Mouse (Mus musculus) ES-E14 (cell line): ENCODE measurements around the gene Dbn1. TPM values are rescaled to one million over a fixed set of nuclear protein-coding genes. Genes with fewer than 3 reads are reported as not detected.

ENCODE experiments used
- DNase-seq: peaks from one replicate; pipeline ENCODE4 v3.0.0-alpha.2; 2013; ENCODE audit warnings: low read depth, low spot score
- H3K27ac ChIP-seq: 2 replicates; pipeline ENCODE4 v1.5.1; 2012; ENCODE audit warnings: low read depth, mild to moderate bottlenecking, low read length, moderate library complexity, mixed read lengths; ENCODE audit not compliant: poor library complexity, insufficient read depth, severe bottlenecking
- H3K36me3 ChIP-seq: 2 replicates; pipeline ENCODE4 v1.6.1; 2012; ENCODE audit warnings: mild to moderate bottlenecking, low read length, moderate library complexity, mixed read lengths; ENCODE audit not compliant: control insufficient read depth, poor library complexity, insufficient read depth, severe bottlenecking
- H3K4me1 ChIP-seq, 2 experiments: fragments of 150-350 bp in 1 of 2; sonication (generic) in 1 of 2; 2 replicates each; pipeline ENCODE4 v1.6.1; 2012; ENCODE audit warnings: low read length in 2 of 2, mild to moderate bottlenecking in 1 of 2, mixed read lengths in 1 of 2; ENCODE audit not compliant: control insufficient read depth in 2 of 2, insufficient read depth in 2 of 2, poor library complexity in 1 of 2
- H3K4me3 ChIP-seq, 2 experiments: fragments of 150-350 bp in 1 of 2; sonication (generic) in 1 of 2; 2 replicates each; pipeline ENCODE4 v1.5.1; 2012; ENCODE audit warnings: low read length in 2 of 2, low read depth in 1 of 2, mild to moderate bottlenecking in 1 of 2, mixed read lengths in 1 of 2; ENCODE audit not compliant: insufficient read depth in 1 of 2, poor library complexity in 1 of 2, severe bottlenecking in 1 of 2
- H3K9ac ChIP-seq: 2 replicates; pipeline ENCODE4 v1.6.1; 2012; ENCODE audit warnings: low read depth, mild to moderate bottlenecking, low read length, mixed read lengths; ENCODE audit not compliant: poor library complexity, insufficient read depth, severe bottlenecking
- H3K9me3 ChIP-seq: fragments of 150-350 bp; sonication (generic); 2 replicates; pipeline ENCODE4 v1.6.1; 2012; ENCODE audit warnings: low read depth, mild to moderate bottlenecking, low read length; ENCODE audit not compliant: control insufficient read depth, insufficient read depth
- CHD2 ChIP-seq: IDR thresholded peaks from 2 replicates; pipeline ENCODE4 v1.6.1; 2014; ENCODE audit warnings: mild to moderate bottlenecking, low read depth, low read length, inconsistent platforms
- HCFC1 ChIP-seq: IDR thresholded peaks from 2 replicates; pipeline ENCODE4 v1.6.1; 2012; ENCODE audit warnings: low read length, inconsistent platforms, borderline replicate concordance; ENCODE audit not compliant: insufficient read depth
- MAFK ChIP-seq: IDR thresholded peaks from 2 replicates; pipeline ENCODE4 v1.6.1; 2014; ENCODE audit warnings: mild to moderate bottlenecking, low read depth, low read length, inconsistent platforms; ENCODE audit not compliant: insufficient read depth
- ZC3H11A ChIP-seq: IDR thresholded peaks from 2 replicates; pipeline ENCODE4 v1.6.1; 2012; ENCODE audit warnings: low read depth, mild to moderate bottlenecking, inconsistent platforms, low read length, borderline replicate concordance
- ZNF384 ChIP-seq: IDR thresholded peaks from 2 replicates; pipeline ENCODE4 v1.6.1; 2012; ENCODE audit warnings: low read depth, low read length, inconsistent platforms
- in situ Hi-C, 2 experiments: fragments of 600-800 bp; cut with MboI; formaldehyde crosslinking; loops; one replicate each; pipeline ENCODE4 v1.15.1; 2025; ENCODE audit warnings: low sequenced_read_pairs in 2 of 2, inconsistent platforms in 1 of 2; ENCODE audit not compliant: unreplicated experiment in 2 of 2
- total RNA-seq: library from RNA; depleted of rRNA; stranded (reverse); fragments of 300-350 nt; gene quantifications from 2 replicates; pipeline ENCODE4 v1.2.3, GENCODE M21; 2012

Gene Dbn1
- total RNA-seq, 1 experiment: 77.0 TPM

- no peak overlapping the region for H3K4me3 ChIP-seq
- in situ Hi-C loops: no loop called here
- no peak overlapping the region for H3K27ac ChIP-seq
- no peak for DNase-seq
- H3K4me1 ChIP-seq: peaks cover 0 to 3% of the 10 kb centered on the region in 2 experiments; a peak in 2 of 4 replicates
- TF ChIP-seq HCFC1 (no peak), MAFK (no peak), ZNF384 (no peak), ZC3H11A (no peak), CHD2 (no peak)
- H3K9ac ChIP-seq: no peak overlapping the region
- no peaks in the 10 kb centered on the region for H3K9me3 ChIP-seq
- H3K36me3 ChIP-seq: peaks cover 6% of the 10 kb centered on the region; the same call in 1 of the 2 replicates
These were observed 13.3 kb downstream of the Dbn1 start for GRCm38 (mm10) chr13:55474621-55475069.

- Histone ChIP-seq H3K27ac (no peak overlapping the region), H3K4me3 (no peak overlapping the region), H3K36me3 (peaks cover 6% of the 10 kb centered on the region; the same call in 1 of the 2 replicates), H3K9me3 (no peaks in the 10 kb centered on the region), H3K4me1 (peaks cover 0 to 3% of the 10 kb centered on the region in 2 experiments; a peak in 2 of 4 replicates), H3K9ac (no peak overlapping the region)
- TF ChIP-seq ZNF384 (0 out of 2 replicates have a peak, but pooled peaks have one; percentile 31), CHD2 (no peak)
- DNase-seq: no peak
- in situ Hi-C loops: no loop called here
These were observed 13.9 kb downstream of the Dbn1 start for GRCm38 (mm10) chr13:55473961-55474360.

DNA sequence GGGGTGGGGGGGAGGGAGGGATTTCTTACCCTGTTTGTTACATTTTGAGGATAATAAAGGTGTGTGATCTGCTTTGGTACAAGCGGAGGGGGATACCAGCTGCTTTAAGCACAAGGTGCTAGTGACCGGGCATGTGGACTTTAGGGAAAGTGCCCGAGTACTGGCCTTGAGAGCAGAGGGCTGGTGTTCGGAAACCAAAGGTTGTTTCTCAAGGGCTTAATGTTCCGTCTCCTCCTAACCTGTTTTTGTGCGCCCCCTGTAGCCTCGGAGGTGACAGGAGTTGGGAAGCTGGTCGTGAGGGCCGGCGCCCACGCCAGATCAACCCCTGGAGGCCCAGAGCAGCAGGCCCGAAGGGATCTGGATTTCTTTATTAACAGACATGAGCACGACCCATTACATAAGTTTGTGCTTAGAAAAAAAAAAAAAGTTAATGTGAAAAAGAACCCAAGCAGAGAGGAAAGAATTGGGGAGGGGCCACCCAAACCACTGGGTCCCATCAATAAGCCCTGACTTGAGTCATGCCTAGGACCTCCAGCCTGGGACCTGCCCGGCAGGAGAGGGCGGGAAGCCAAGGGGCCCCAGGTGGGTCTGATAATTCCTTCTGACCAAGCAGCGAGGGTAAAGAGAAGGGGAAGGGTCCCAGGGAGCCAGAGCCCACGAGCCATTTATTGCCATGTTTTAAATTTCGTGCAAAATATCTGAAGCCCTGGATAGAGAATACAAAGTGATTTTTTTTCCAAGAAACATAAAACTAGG, 14.7 kb downstream of the Dbn1 start:
- Histone ChIP-seq H3K9ac (peak overlapping the region; percentile 30; the same call in 1 of the 2 replicates), H3K9me3 (no peaks in the 10 kb centered on the region), H3K4me1 (peaks cover 0 to 3% of the 10 kb centered on the region in 2 experiments; a peak in 2 of 4 replicates), H3K36me3 (peaks cover 6% of the 10 kb centered on the region; the same call in 1 of the 2 replicates), H3K4me3 (peak overlapping the region; percentile 67 to 73), H3K27ac (no peak overlapping the region)
- DNase-seq: no peak
- in situ Hi-C loops: no loop called here
- TF ChIP-seq ZNF384: no peak
- no peak for TF ChIP-seq CHD2
- no peak for TF ChIP-seq ZC3H11A
- TF ChIP-seq HCFC1: no peak
- TF ChIP-seq MAFK: no peak

- Histone ChIP-seq H3K27ac (no peak overlapping the region), H3K4me3 (peak overlapping the region; percentile 67 to 73), H3K36me3 (peaks cover 6% of the 10 kb centered on the region; the same call in 1 of the 2 replicates), H3K9ac (peak overlapping the region; percentile 78), H3K9me3 (no peaks in the 10 kb centered on the region), H3K4me1 (peaks cover 0 to 3% of the 10 kb centered on the region in 2 experiments; a peak in 2 of 4 replicates)
- DNase-seq: no peak
- in situ Hi-C loops: no loop called here
- TF ChIP-seq ZNF384 (no peak), HCFC1 (0 out of 2 replicates have a peak, but pooled peaks have one; percentile 16)
These were observed 15.5 kb downstream of the Dbn1 start for GRCm38 (mm10) chr13:55472132-55473022.
